Mouse (Mus musculus) forebrain, embryonic 16.5 days (tissue): ENCODE measurements around the gene Gm8165. TPM values are rescaled to one million over a fixed set of nuclear protein-coding genes. Genes with fewer than 3 reads are reported as not detected.
"Not testable (repeated sequence)": the region's sequence is repeated elsewhere in the genome, so short reads cannot be mapped to it uniquely, and the experiment has no call there.

ENCODE experiments used
- ATAC-seq: fragments of 200-750 bp; cut with Nextera tagmentation; 2 replicates; pipeline ENCODE4 v1.8.0; 2017; ENCODE audit warnings: mild to moderate bottlenecking, moderate library complexity
- H3K27ac ChIP-seq: fragments of 300-500 bp; sonication (generic); 2 replicates; pipeline ENCODE4 v1.5.1; 2014; ENCODE audit warnings: low read length, control low read depth
- H3K27me3 ChIP-seq: fragments of 300-500 bp; sonication (generic); replicated peaks from 2 replicates; pipeline ENCODE4 v1.6.1; 2014; ENCODE audit warnings: low read length; ENCODE audit not compliant: control insufficient read depth, insufficient read depth
- H3K36me3 ChIP-seq: fragments of 300-500 bp; sonication (generic); 2 replicates; pipeline ENCODE4 v1.6.1; 2014; ENCODE audit not compliant: control insufficient read depth, insufficient read depth
- H3K4me1 ChIP-seq: fragments of 300-500 bp; sonication (generic); replicated peaks from 2 replicates; pipeline ENCODE4 v1.6.1; 2014; ENCODE audit warnings: low read length; ENCODE audit not compliant: control insufficient read depth, insufficient read depth
- H3K4me2 ChIP-seq: fragments of 300-500 bp; sonication (generic); 2 replicates; pipeline ENCODE4 v1.6.1; 2014; ENCODE audit warnings: mild to moderate bottlenecking, low read length, control low read depth
- H3K4me3 ChIP-seq: fragments of 300-500 bp; sonication (generic); replicated peaks from 2 replicates; pipeline ENCODE4 v1.5.1; 2014; ENCODE audit warnings: mild to moderate bottlenecking, low read length, control low read depth
- H3K9ac ChIP-seq: fragments of 300-500 bp; sonication (generic); replicated peaks from 2 replicates; pipeline ENCODE4 v1.6.1; 2014; ENCODE audit warnings: low read depth, low read length, control low read depth
- H3K9me3 ChIP-seq: fragments of 300-500 bp; sonication (generic); 2 replicates; pipeline ENCODE4 v1.6.1; 2016; ENCODE audit warnings: low read length; ENCODE audit not compliant: control insufficient read depth
- WGBS: fragments of 180-500 bp; shearing (Covaris S2); extraction: QIAGEN DNeasy Blood & Tissue Kit; methylation state at CpG from one replicate; pipeline ENCODE4 v1.1.7; 2014; 5-methylcytosine and 5-hydroxymethylcytosine counted together
- polyA plus RNA-seq: library from polyadenylated mRNA; unstranded; fragments of >200 nt; fragmentation: Nextera tagmentation; extraction: Ambion mirVana; gene quantifications from 2 replicates; pipeline ENCODE4 v1.2.1, GENCODE M21; 2015

Gm8165 gene
- not detected in 2 replicates for polyA plus RNA-seq

DNA sequence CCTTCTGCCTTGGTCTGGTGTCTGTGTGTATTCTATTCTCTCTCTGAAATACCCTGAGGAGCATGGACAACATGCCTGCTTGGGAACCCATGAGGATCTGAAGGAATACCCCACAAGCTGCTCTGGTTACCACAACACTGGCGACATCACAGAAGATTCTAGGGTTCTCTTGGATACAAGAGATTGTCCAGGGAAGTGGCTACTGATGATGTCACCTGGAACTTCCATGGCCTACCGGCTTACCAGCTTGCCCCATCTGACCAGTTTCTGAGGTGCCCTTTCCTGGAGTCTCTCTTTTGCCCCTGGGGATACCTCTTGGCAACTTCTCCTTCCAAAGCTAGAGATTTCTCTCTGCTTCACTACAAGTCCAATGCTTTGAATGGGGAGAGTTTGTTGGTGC lies at the start of gene Gm8165:
Gene Gm8165, minus strand, starts transcription at position 101 of the 400 bp plus-strand sequence.
- ATAC-seq, H3K4me3 ChIP-seq, H3K4me2 ChIP-seq, H3K4me1 ChIP-seq, H3K27me3 ChIP-seq, H3K9me3 ChIP-seq, H3K9ac ChIP-seq, H3K27ac ChIP-seq, H3K36me3 ChIP-seq: not testable (repeated sequence)
- WGBS, result no CpG with 5 or more reads among the region's 2 CpGs

DNA sequence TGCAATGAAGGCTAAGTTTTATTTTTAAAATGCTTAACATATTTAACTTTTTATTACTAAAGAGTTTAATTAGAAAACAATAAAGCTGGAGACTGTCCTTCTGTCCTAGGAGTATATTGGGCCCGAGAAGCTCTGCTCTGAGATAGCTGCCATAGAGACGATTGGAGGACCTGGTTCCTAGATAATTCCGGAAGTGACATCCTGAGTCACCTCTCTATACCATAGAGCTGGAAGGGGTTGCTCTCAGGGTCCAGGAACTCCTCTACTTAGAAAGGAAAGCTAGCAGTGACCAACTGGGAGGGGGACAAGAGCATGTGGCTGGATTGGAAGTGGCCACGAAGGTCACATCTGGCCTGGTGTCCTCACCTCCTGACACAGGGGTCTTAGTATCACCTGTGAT lies 20.6 kb upstream of the Gm8165 start, which contains the start of gene Gm7324:
Gene Gm7324, plus strand, starts transcription at position 208 of the 400 bp plus-strand sequence.
- H3K4me1 ChIP-seq, H3K36me3 ChIP-seq, H3K4me3 ChIP-seq, H3K27ac ChIP-seq, ATAC-seq, H3K4me2 ChIP-seq, H3K27me3 ChIP-seq, H3K9ac ChIP-seq, H3K9me3 ChIP-seq: not testable (repeated sequence)
- 87% methylated on average over 4 of the region's 4 CpGs for WGBS

Other genes starting within 250 kb of the Gm8165 start
- gene Gm5799, start 133.6 kb downstream of the Gm8165 start, polyA plus RNA-seq, result not detected in 2 replicates
- gene Gm17654, start 98.1 kb downstream of the Gm8165 start, polyA plus RNA-seq, result not detected in 2 replicates
- not detected in 2 replicates for gene Gm10375, start 69.2 kb downstream of the Gm8165 start, polyA plus RNA-seq
- 0.42 and 0.48 TPM in 2 replicates for gene Gm7324, start 20.6 kb upstream of the Gm8165 start, polyA plus RNA-seq
- not detected in 2 replicates for gene Gm16506, start 50.3 kb upstream of the Gm8165 start, polyA plus RNA-seq
- gene Gm6526, start 70.7 kb upstream of the Gm8165 start, polyA plus RNA-seq, result not detected in 2 replicates
- not detected in 2 replicates for gene Gm8180, start 107.5 kb upstream of the Gm8165 start, polyA plus RNA-seq
- gene Ear1, start 198.3 kb upstream of the Gm8165 start, polyA plus RNA-seq, result not detected in 2 replicates
- gene Ear10, start 246.4 kb upstream of the Gm8165 start, polyA plus RNA-seq, result not detected in 2 replicates
- gene Gm8113, start 248.2 kb upstream of the Gm8165 start, polyA plus RNA-seq, result 4.8 and 4.9 TPM in 2 replicates